Mouse (Mus musculus) CH12.LX (cell line): ENCODE measurements around the gene Cited4. TPM values are rescaled to one million over a fixed set of nuclear protein-coding genes. Genes with fewer than 3 reads are reported as not detected.
A peak's percentile ranks its signal among the peaks of the same experiment; 100 is the strongest.

Experiments
- DNase-seq: peaks from one replicate; pipeline ENCODE4 v3.0.0-alpha.2; 2013; ENCODE audit errors: extremely low read depth
- H3K27ac ChIP-seq: 2 replicates; pipeline ENCODE4 v1.5.1; 2012; ENCODE audit warnings: low read depth, mild to moderate bottlenecking, control low read depth, moderate library complexity; ENCODE audit not compliant: insufficient read depth
- H3K27me3 ChIP-seq: replicated peaks from 2 replicates; pipeline ENCODE3; 2012; ENCODE audit warnings: inconsistent platforms
- H3K36me3 ChIP-seq, 2 experiments: replicated peaks in 1 of 2; 2 replicates each; pipeline versions ENCODE3 to v1.6.1; 2012; ENCODE audit warnings: inconsistent platforms in 1 of 2, low read length in 1 of 2, mild to moderate bottlenecking in 1 of 2, mixed read lengths in 1 of 2, moderate library complexity in 1 of 2; ENCODE audit not compliant: control insufficient read depth in 1 of 2, insufficient read depth in 1 of 2
- H3K4me1 ChIP-seq, 2 experiments: 2 replicates each; pipeline ENCODE4 v1.6.1; 2012; ENCODE audit warnings: inconsistent platforms in 1 of 2, moderate library complexity in 1 of 2; ENCODE audit not compliant: insufficient read depth in 2 of 2, control insufficient read depth in 1 of 2
- H3K4me2 ChIP-seq: 2 replicates; pipeline ENCODE4 v1.6.1; 2012; ENCODE audit warnings: low read depth, mild to moderate bottlenecking, control low read depth; ENCODE audit not compliant: poor library complexity, insufficient read depth, severe bottlenecking
- H3K4me3 ChIP-seq, 3 experiments: fragments of 150-350 bp in 1 of 3; sonication (generic) in 1 of 3; replicated peaks in 1 of 3; 2 replicates each; pipeline versions ENCODE3 to v1.5.1; 2011 to 2012; ENCODE audit warnings: low read depth in 2 of 3, low read length in 2 of 3, mild to moderate bottlenecking in 2 of 3, moderate library complexity in 2 of 3, control low read depth in 1 of 3, improper control_type of control experiment in 1 of 3, inconsistent platforms in 1 of 3, mixed read lengths in 1 of 3; ENCODE audit not compliant: poor library complexity in 1 of 3
- H3K79me2 ChIP-seq: replicated peaks from 2 replicates; pipeline ENCODE4 v1.6.1; 2012; ENCODE audit warnings: mild to moderate bottlenecking, moderate library complexity; ENCODE audit not compliant: control insufficient read depth, poor library complexity, insufficient read depth, severe bottlenecking; ENCODE audit errors: extremely low read depth
- H3K9ac ChIP-seq: 2 replicates; pipeline ENCODE4 v1.6.1; 2012; ENCODE audit warnings: low read depth, mild to moderate bottlenecking, control low read depth, moderate library complexity; ENCODE audit not compliant: insufficient read depth
- H3K9me3 ChIP-seq: replicated peaks from 2 replicates; pipeline ENCODE3; 2012; ENCODE audit warnings: low read length, inconsistent platforms, mixed read lengths
- CHD2 ChIP-seq: IDR thresholded peaks from 2 replicates; pipeline ENCODE4 v1.6.1; 2011; ENCODE audit warnings: low read length, improper control_type of control experiment
- CTCF ChIP-seq, 2 experiments: IDR thresholded peaks in 1 of 2; conservative IDR thresholded peaks in 1 of 2; 2 replicates each; pipeline ENCODE4 v1.5.1; 2011 to 2012; ENCODE audit warnings: low read depth in 2 of 2, low read length in 2 of 2, improper control_type of control experiment in 1 of 2, inconsistent platforms in 1 of 2, mild to moderate bottlenecking in 1 of 2, moderate library complexity in 1 of 2
- ELF1 ChIP-seq: IDR thresholded peaks from 2 replicates; pipeline ENCODE4 v1.6.1; 2014; ENCODE audit warnings: low read depth, mild to moderate bottlenecking, inconsistent platforms, low read length, improper control_type of control experiment
- HCFC1 ChIP-seq: IDR thresholded peaks from 2 replicates; pipeline ENCODE4 v1.6.1; 2012; ENCODE audit warnings: low read depth, mild to moderate bottlenecking, inconsistent platforms, low read length, improper control_type of control experiment
- JUN ChIP-seq: IDR thresholded peaks from 2 replicates; pipeline ENCODE4 v1.6.1; 2011; ENCODE audit warnings: low read depth, mild to moderate bottlenecking, low read length, improper control_type of control experiment, moderate library complexity; ENCODE audit not compliant: insufficient read depth
- KAT2A ChIP-seq: IDR thresholded peaks from 2 replicates; pipeline ENCODE4 v1.6.1; 2012; ENCODE audit warnings: low read length, improper control_type of control experiment, inconsistent platforms; ENCODE audit not compliant: insufficient replicate concordance
- MAFK ChIP-seq: IDR thresholded peaks from 2 replicates; pipeline ENCODE4 v1.6.1; 2011; ENCODE audit warnings: low read length, improper control_type of control experiment; ENCODE audit not compliant: insufficient replicate concordance
- MAX ChIP-seq: IDR thresholded peaks from 2 replicates; pipeline ENCODE4 v1.6.1; 2011; ENCODE audit warnings: low read length, improper control_type of control experiment
- MAZ ChIP-seq: IDR thresholded peaks from 2 replicates; pipeline ENCODE4 v1.6.1; 2012; ENCODE audit warnings: low read depth, mild to moderate bottlenecking, inconsistent platforms, low read length, improper control_type of control experiment, moderate library complexity
- MEF2A ChIP-seq: IDR thresholded peaks from 2 replicates; pipeline ENCODE4 v1.6.1; 2014; ENCODE audit warnings: low read depth, mild to moderate bottlenecking, inconsistent platforms, low read length, improper control_type of control experiment, borderline replicate concordance
- NRF1 ChIP-seq: IDR thresholded peaks from 2 replicates; pipeline ENCODE4 v1.6.1; 2014; ENCODE audit warnings: low read depth, mild to moderate bottlenecking, inconsistent platforms, low read length, improper control_type of control experiment, moderate library complexity
- POLR2A ChIP-seq: IDR thresholded peaks from 2 replicates; pipeline ENCODE4 v1.6.1; 2011; ENCODE audit warnings: low read depth, mild to moderate bottlenecking, improper control_type of control experiment, low read length
- SMC3 ChIP-seq: IDR thresholded peaks from 2 replicates; pipeline ENCODE4 v1.6.1; 2011; ENCODE audit warnings: low read depth, low read length, improper control_type of control experiment
- ZKSCAN1 ChIP-seq: IDR thresholded peaks from 2 replicates; pipeline ENCODE4 v1.6.1; 2012; ENCODE audit warnings: low read depth, inconsistent platforms, low read length, improper control_type of control experiment, borderline replicate concordance
- dilution Hi-C: fragments of 300-500 bp; cut with MboI; formaldehyde crosslinking; loops from 2 replicates; pipeline ENCODE4 v1.14.3; 2020; ENCODE audit warnings: low sequenced_read_pairs; ENCODE audit not compliant: extremely low pct_unique_long_range_greater_than_20kb, extremely low pct_ligation_motif_present
- in situ Hi-C: fragments of 300-500 bp; cut with MboI; formaldehyde crosslinking; loops from 3 replicates; pipeline ENCODE4 v1.14.3; 2019; ENCODE audit warnings: low sequenced_read_pairs, low pct_ligation_motif_present, low pct_unique_long_range_greater_than_20kb, mixed read lengths
- polyA plus RNA-seq: library from polyadenylated mRNA; unstranded; fragments of >175 nt; gene quantifications from 2 replicates; pipeline ENCODE4 v1.2.1, GENCODE M21; 2012; ENCODE audit warnings: low read depth; ENCODE audit not compliant: insufficient read length
- total RNA-seq, 2 experiments: library from RNA; depleted of rRNA; stranded (reverse); fragments of 300-350 nt in 1 of 2; fragments of >200 nt in 1 of 2; gene quantifications; 2 replicates each; pipeline ENCODE4 v1.2.3; 2012 to 2014

Cited4 gene
- total and polyA plus RNA-seq, 3 experiments = 0.25 to 0.36 TPM; not detected in 1

GRCm38 (mm10) chr4:120713021-120713420 lies 46.6 kb downstream of the Cited4 start:
- no peaks in the 10 kb centered on the region for H3K9me3 ChIP-seq
- dilution Hi-C loops (no loop called here), in situ Hi-C loops (no loop called here)
- no peak overlapping the region for H3K27ac ChIP-seq
- no peak overlapping the region for H3K4me3 ChIP-seq
- H3K79me2 ChIP-seq = no peaks in the 10 kb centered on the region
- no peak for TF ChIP-seq POLR2A
- no peak for TF ChIP-seq JUN
- H3K27me3 ChIP-seq = peaks cover 47% of the 10 kb centered on the region
- H3K9ac ChIP-seq = no peak overlapping the region
- H3K36me3 ChIP-seq = no peaks in the 10 kb centered on the region
- no peak for DNase-seq
- H3K4me2 ChIP-seq = no peak overlapping the region
- peaks cover 10 to 31% of the 10 kb centered on the region in 2 experiments for H3K4me1 ChIP-seq

DNA sequence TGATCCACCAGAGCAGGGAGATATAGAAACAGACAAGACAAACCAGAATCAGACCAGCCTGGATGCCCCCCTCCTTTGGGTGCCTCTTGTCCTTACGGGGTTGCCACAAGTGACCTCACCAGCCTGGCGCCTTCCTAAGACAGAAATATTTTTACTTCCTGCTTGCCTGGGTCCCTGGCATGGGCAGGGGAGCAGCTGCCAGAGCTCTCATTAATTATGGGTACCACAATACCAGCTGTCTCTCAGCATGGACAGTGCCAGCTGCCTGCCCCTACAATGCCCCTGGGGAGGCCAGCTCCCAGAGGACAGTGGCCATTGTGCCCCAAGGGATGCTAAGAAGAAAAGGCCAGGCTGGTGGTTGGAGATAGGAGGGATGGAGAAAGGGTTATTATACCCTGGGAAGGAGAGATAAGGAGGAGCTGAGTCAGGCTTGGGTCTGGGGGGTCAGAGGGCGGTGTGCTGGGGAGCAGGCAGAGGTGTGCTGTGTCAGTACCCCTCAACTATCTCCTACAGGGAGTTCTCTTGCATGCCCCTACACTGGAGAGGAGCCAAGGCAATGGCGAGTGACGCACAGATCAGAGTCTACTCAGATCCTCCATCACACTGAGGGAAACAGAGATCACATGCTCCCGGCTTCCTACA lies 47.6 kb downstream of the Cited4 start:
- dilution Hi-C loops (no loop called here), in situ Hi-C loops (no loop called here)
- Histone ChIP-seq H3K36me3 (no peaks in the 10 kb centered on the region), H3K4me2 (no peak overlapping the region), H3K9me3 (no peaks in the 10 kb centered on the region), H3K4me1 (peaks cover 18 to 36% of the 10 kb centered on the region in 2 experiments), H3K27ac (no peak overlapping the region), H3K9ac (no peak overlapping the region), H3K4me3 (no peak overlapping the region), H3K27me3 (peaks cover 38% of the 10 kb centered on the region), H3K79me2 (no peaks in the 10 kb centered on the region)
- no peak for DNase-seq
- no peak for TF ChIP-seq MEF2A
- TF ChIP-seq KAT2A = no peak
- no peak for TF ChIP-seq MAFK
- no peak for TF ChIP-seq MAX
- no peak for TF ChIP-seq POLR2A
- TF ChIP-seq SMC3 = no peak
- TF ChIP-seq ELF1 = no peak
- no peak for TF ChIP-seq JUN
- TF ChIP-seq HCFC1 = no peak
- no peak for TF ChIP-seq CTCF (conservative IDR thresholded peaks at IDR 0.05 in 1 of 2, IDR thresholded peaks at IDR 0.05 in 1 of 2; ENCODE audit: low read depth in 2 of 2, low read length in 2 of 2)
- TF ChIP-seq MAZ = no peak
- no peak for TF ChIP-seq CHD2
- no peak for TF ChIP-seq NRF1
- TF ChIP-seq ZKSCAN1 = no peak

DNA sequence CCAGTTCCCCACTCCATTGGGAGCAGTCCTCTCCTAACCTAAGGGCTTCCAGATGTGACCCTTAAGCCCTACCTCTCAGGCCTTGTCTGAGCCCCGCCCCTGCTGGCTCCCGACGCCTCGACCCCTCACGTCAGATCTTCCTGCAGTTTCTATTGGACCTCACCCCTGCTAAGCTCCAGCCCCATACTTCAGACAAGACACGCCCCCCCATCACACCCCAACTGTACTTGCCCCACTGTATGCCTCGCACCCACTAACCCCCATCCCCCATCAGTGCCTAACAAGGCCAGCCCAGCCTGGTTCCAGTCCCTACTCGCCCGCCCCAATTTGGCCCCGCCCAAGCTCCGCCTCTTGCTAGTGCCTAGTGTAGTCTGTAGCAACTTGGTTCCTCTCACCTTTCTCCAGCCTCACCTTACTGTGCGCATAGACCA lies 49.8 kb downstream of the Cited4 start:
- H3K9ac ChIP-seq = no peak overlapping the region
- no peak overlapping the region for H3K4me2 ChIP-seq
- in situ Hi-C loops (no loop called here), dilution Hi-C loops (no loop called here)
- H3K4me1 ChIP-seq = peaks cover 21 to 37% of the 10 kb centered on the region in 2 experiments
- H3K79me2 ChIP-seq = no peaks in the 10 kb centered on the region
- peak overlapping the region in 1 of 3 experiments; percentile 25 for H3K4me3 ChIP-seq
- peaks cover 17% of the 10 kb centered on the region for H3K27me3 ChIP-seq
- no peak overlapping the region for H3K27ac ChIP-seq
- H3K9me3 ChIP-seq = no peaks in the 10 kb centered on the region
- DNase-seq = peak; percentile 31
- TF ChIP-seq MAZ = no peak
- TF ChIP-seq CHD2 = peak; percentile 26; the same call in 1 of the 2 replicates
- no peaks in the 10 kb centered on the region for H3K36me3 ChIP-seq
